Mouse (Mus musculus) stomach, postnatal 0 days (tissue): ENCODE measurements at regions not wholly inside any gene's neighbourhood (a gene's known extent, or its start where the extent isn't known, plus 50 kb on each side); places are given as distances from the start of the nearest gene placed in this dataset.

Source experiments
- CTCF ChIP-seq: IDR thresholded peaks from 2 replicates; pipeline ENCODE4 v1.5.1; 2016; ENCODE audit warnings: antibody characterized with exemption, low read depth, mild to moderate bottlenecking, moderate library complexity
- EP300 ChIP-seq: optimal IDR thresholded peaks from 2 replicates; pipeline ENCODE3; 2016; ENCODE audit warnings: antibody characterized with exemption

- no peak for TF ChIP-seq CTCF
- no peak for TF ChIP-seq EP300
Measured at GRCm38 (mm10) chr2:79078836-79079394, 176.3 kb upstream of the Itga4 start.
